Mouse (Mus musculus) right cerebral cortex, postnatal 14 days (tissue): ENCODE measurements around the gene Tex14.
"Not testable (repeated sequence)": the region's sequence is repeated elsewhere in the genome, so short reads cannot be mapped to it uniquely, and the experiment has no call there.

Experiments
- DNase-seq: peaks from one replicate; pipeline ENCODE4 v3.0.0; 2022

Tex14 gene

GRCm38 (mm10) chr11:87479172-87479571 lies 74.3 kb downstream of the Tex14 start:
- not testable (repeated sequence) for DNase-seq

- DNase-seq: no peak
Observed at GRCm38 (mm10) chr11:87483796-87484326, 79.0 kb downstream of the Tex14 start.

DNA sequence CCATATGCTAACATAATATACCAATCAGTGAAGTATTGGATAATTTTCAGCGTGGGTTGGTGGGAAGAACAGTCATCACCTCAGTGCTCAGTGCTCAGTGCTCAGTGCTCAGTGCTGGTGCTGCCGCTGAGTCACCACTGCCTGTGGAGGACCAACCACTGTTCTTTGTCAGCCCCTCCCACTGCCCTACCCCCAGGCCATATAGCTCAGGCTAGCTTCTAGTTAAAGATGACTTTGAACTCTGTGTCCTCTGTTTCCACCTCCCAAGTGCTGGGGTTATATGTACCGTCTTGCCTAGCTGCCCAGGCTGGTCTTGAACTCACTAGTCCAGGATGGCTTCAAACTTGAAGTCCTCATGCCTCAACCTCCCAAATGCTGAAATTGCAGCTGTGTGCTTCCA lies 84.1 kb downstream of the Tex14 start:
- DNase-seq: no peak

- no peak for DNase-seq
Observed at GRCm38 (mm10) chr11:87504690-87505214, 99.9 kb downstream of the Tex14 start.

DNA sequence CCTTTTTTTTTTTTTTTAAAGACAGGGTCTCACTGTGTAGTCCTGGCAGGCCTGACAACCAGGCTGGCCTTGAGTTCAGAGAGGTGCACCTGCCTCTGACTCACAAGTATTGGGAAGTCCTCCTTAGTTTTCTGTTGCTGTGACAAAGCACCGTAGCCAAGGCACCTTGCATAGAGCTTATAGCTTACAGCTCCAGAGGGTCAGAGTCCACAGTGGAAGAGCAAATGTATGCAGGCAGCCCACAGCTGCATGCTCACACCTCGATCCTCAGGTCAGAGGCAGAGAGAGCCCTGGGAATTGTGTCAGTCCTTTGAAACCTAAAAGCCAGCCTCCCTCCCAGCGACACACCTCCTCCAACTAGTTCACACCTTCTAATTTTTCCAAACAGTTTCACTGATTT lies 101.6 kb downstream of the Tex14 start:
- DNase-seq: no peak

DNA sequence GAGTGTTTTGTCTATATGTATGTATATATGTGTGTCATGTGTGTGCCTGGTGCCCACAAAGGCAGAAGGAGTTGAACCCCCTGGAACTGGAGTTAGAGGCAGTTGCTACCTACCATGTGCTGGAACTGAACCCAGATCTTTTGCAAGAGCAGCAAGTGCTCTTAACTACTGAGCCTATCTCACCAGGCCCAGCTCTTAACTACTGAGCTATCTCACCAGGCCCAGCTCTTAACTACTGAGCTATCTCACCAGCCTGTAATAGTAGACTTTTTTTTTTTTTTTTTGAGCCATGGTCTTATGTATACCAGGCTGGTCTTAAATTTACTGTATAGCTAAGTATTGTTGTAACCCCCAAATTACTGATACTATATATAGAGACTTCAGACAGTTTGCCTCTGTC lies 102.2 kb downstream of the Tex14 start:
- DNase-seq: no peak

- DNase-seq: peak; percentile 7
Observed at GRCm38 (mm10) chr11:87519260-87519659, 114.4 kb downstream of the Tex14 start.

GRCm38 (mm10) chr11:87523466-87523865 lies 118.6 kb downstream of the Tex14 start:
- no peak for DNase-seq

DNA sequence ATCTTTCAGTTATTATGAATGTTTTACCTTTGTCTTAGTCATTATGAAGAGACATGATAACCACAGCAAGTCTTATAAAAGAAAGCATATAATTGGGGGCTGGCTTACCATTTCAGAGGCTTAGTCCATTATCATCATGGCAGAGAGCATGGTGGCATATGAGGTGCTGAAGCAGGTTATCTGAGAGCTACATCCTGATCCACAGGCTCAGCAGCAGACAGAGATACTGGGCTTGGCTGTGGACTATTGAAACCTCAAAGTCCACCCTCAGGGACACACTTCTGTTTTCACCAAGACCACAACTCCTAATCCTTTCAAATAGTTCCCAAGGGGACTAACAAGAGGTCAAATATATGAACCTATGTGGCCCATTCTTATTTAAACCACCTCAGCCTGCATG lies 119.1 kb downstream of the Tex14 start:
- no peak for DNase-seq

DNA sequence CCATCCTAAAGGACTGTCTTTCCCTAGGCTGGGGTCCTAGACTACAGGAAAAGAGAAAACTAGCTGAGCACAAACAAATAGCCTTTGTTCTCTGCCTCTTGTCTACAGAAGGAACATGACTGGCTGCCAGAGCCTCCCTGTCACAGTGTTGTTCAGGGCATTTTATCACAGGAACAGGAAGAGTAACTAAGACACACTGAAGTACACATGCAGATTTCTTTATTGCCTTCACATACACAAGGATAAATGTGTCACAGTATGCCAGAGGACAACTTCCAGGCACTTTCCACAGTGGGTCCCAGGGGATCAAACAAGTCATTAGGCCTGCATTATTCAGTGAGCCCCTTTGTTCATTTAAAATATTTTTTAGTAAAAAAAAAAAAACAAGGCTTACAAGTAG lies 119.9 kb downstream of the Tex14 start:
- no peak for DNase-seq

DNA sequence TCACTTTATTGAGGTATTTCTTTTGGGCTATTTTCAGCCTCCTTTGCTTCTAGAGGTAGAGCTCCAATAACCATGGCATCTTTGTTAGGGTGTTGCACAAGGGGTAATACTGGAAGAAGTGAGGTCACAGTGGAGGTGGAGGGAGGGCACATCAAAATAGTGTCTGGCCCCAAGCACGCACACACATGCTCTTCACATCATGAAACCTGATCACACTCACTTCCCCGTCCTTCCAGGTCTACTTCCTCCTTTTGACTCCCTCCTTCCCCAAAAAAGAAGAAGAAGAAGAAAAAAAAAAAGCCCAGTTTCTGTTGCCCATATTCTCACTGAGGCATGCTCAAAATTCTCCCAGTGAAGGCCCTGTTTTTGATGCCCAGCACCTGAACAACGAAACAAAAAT lies 122.5 kb downstream of the Tex14 start:
- no peak for DNase-seq

GRCm38 (mm10) chr11:87527990-87528389 lies 123.1 kb downstream of the Tex14 start:
- DNase-seq: no peak

DNA sequence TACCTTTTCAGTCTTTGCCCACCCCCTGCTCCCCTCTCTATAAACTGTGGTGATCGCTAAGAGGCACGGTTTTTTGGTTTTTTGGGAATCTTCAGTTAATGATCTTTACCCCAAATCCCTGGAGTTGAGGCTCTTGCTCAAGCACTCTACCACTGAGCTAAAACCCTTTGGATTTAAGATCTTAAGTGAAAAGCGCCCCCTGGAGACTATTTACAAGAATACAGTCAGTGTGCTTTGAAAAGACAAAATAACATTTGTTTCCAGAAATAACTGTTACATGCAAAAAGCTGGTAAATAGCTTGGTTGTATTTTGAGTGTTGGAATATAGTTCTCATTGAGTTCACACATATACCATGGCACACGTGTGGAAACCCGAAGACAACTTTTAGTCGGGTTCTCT lies 126.8 kb downstream of the Tex14 start:
- DNase-seq: no peak

- no peak for DNase-seq
Observed at GRCm38 (mm10) chr11:87542285-87542684, 137.4 kb downstream of the Tex14 start.

- DNase-seq: no peak
Observed at GRCm38 (mm10) chr11:87542906-87543305, 138.0 kb downstream of the Tex14 start.

GRCm38 (mm10) chr11:87553342-87553741 lies 148.5 kb downstream of the Tex14 start:
- DNase-seq: no peak

- no peak for DNase-seq
Observed at GRCm38 (mm10) chr11:87554386-87554785, 149.5 kb downstream of the Tex14 start.

DNA sequence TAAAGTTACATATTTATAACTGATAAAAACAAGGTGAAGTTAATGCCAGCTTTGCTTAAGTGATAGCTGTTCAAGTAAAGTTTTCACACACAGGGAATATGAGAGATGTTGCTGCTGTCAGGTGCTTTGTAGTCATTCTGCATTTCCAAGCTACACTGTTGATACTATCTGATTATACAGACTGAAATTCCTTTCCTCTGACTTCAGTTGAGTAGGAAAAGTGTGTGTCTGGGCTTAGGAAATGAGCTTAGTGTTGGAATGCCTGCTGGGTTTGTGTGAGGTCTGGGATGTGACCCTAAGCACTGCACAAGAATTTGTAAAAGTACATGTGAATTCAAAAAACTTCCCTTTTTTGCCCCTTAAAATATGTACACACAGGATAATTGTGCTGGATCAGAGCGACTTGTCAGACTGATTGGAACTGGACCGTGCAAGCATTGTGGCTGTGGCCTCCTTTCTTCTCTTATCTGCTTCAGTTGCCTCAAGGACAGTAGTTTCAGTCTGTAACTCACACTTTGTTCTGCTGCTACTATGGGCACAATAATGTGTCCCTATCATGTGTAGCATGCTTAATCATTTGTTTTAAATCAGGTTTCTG lies 150.3 kb downstream of the Tex14 start:
- no peak for DNase-seq

- no peak for DNase-seq
Observed at GRCm38 (mm10) chr11:87561208-87561607, 156.3 kb downstream of the Tex14 start.

DNA sequence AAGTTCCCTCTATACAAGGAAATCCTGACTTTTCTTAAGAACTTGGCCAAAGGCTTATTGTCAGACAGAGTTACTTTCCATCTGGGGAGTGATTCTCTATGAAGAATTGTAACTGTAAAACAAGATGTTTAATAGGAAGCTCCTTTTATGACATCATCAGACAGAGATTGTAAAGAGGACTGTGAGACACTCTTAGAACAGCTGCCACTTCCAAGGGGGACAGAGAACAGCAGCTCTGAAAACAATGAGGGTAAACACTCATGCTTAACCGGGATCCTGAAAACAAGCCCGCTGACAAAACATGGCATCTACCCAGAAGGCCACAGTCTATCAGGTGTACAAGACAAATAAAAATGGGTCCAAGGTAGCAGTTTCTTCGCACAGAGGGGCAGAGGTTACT lies 161.6 kb downstream of the Tex14 start, which contains the start of gene Gm11492:
Gene Gm11492, plus strand, starts transcription at position 153 of the 400 bp plus-strand sequence.
- no peak for DNase-seq

GRCm38 (mm10) chr11:87568255-87568953 lies 163.5 kb downstream of the Tex14 start, which contains the start of gene Sept4:
Sept4 (plus strand) TSS chr11:87568903.
- DNase-seq: no peak

DNA sequence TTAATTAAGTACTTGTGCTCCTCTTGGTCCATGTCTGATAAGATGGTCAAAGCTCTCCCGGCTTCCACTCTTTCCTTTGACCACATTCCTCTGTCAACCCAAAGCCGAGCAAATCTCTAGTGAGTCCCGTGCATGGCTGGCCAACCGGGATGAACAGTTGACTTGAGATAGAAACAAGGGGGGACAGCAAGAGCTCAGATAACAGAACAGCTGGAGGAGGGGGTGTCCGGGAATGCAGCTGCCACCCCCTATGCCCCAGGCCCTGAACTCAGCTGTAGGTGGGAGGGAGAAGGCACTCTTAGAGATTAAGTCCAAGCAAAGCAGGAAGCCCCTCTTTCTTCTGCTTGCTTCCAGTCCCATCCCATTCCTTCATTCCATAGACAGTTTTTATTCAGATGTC lies 165.9 kb downstream of the Tex14 start:
- DNase-seq: no peak

- no peak for DNase-seq
Observed at GRCm38 (mm10) chr11:87571361-87571950, 166.6 kb downstream of the Tex14 start.

- DNase-seq: no peak
Observed at GRCm38 (mm10) chr11:87573751-87574150, 168.9 kb downstream of the Tex14 start.
